Mouse (Mus musculus) intestine, postnatal 0 days (tissue): ENCODE data around the gene Pcdh7. TPM values are rescaled to one million over a fixed set of nuclear protein-coding genes. Genes with fewer than 3 reads are reported as not detected.
"Not testable (repeated sequence)": the region's sequence is repeated elsewhere in the genome, so short reads cannot be mapped to it uniquely, and the experiment has no call there.

ENCODE experiments used
- ATAC-seq: fragments of 200-750 bp; cut with Nextera tagmentation; 2 replicates; pipeline ENCODE4 v1.8.0; 2017; ENCODE audit warnings: mild to moderate bottlenecking, moderate TSS enrichment, moderate library complexity
- H3K27ac ChIP-seq: fragments of 300-500 bp; sonication (generic); 2 replicates; pipeline ENCODE4 v1.5.1; 2014; ENCODE audit warnings: mild to moderate bottlenecking, low read depth, low read length, moderate library complexity
- H3K27me3 ChIP-seq: fragments of 300-500 bp; sonication (generic); replicated peaks from 2 replicates; pipeline ENCODE4 v1.6.1; 2014; ENCODE audit warnings: low read length, mixed read lengths; ENCODE audit not compliant: control insufficient read depth, insufficient read depth
- H3K36me3 ChIP-seq: fragments of 300-500 bp; sonication (generic); 2 replicates; pipeline ENCODE4 v1.6.1; 2014; ENCODE audit warnings: mild to moderate bottlenecking, moderate library complexity; ENCODE audit not compliant: control insufficient read depth, insufficient read depth
- H3K4me1 ChIP-seq: fragments of 300-500 bp; sonication (generic); replicated peaks from 2 replicates; pipeline ENCODE4 v1.6.1; 2014; ENCODE audit warnings: antibody characterized with exemption, low read length, mixed read lengths; ENCODE audit not compliant: control insufficient read depth, insufficient read depth
- H3K4me2 ChIP-seq: fragments of 300-500 bp; sonication (generic); replicated peaks from 2 replicates; pipeline ENCODE4 v1.6.1; 2014; ENCODE audit warnings: low read depth, mild to moderate bottlenecking, moderate library complexity
- H3K4me3 ChIP-seq: fragments of 300-500 bp; sonication (generic); 2 replicates; pipeline ENCODE4 v1.5.1; 2014; ENCODE audit warnings: low read depth, low read length
- H3K9ac ChIP-seq: fragments of 300-500 bp; sonication (generic); 2 replicates; pipeline ENCODE4 v1.6.1; 2014; ENCODE audit warnings: mild to moderate bottlenecking, low read depth, low read length
- H3K9me3 ChIP-seq: fragments of 300-500 bp; sonication (generic); 2 replicates; pipeline ENCODE4 v1.6.1; 2016; ENCODE audit warnings: mixed run types; ENCODE audit not compliant: control insufficient read depth
- CTCF ChIP-seq: sonication (generic); IDR thresholded peaks from 2 replicates; pipeline ENCODE4 v1.5.1; 2016; ENCODE audit warnings: low read depth, mild to moderate bottlenecking, control low read depth, antibody characterized with exemption, moderate library complexity
- WGBS: fragments of 180-500 bp; shearing (Covaris S2); extraction: QIAGEN DNeasy Blood & Tissue Kit; methylation state at CpG from one replicate; pipeline ENCODE4 v1.1.7; 2014; 5-methylcytosine and 5-hydroxymethylcytosine counted together
- polyA plus RNA-seq: library from polyadenylated mRNA; unstranded; fragments of >200 nt; fragmentation: Nextera tagmentation; extraction: Ambion mirVana; gene quantifications from 2 replicates; pipeline ENCODE4 v1.2.1, GENCODE M21; 2015

Gene Pcdh7
- polyA plus RNA-seq, 1 experiment from 2014 or later, result 3.8 TPM

DNA sequence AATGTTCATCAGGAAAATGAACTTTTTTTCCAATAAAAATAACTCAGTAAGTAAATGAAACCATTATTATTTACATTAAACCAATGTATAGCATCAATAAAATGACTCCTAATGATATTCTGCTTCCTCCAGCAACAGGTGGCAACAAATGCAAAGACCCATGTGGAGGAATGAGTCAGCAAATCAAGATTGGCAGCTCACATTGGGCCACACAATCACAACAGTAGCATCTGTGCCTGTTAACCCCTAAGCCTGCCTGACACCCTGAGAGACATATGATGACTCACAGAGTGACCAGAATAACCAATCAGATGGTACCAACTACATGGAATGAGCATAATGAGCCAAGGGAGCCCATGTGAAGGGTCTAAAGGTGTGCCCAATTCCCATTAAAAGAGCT lies 454.5 kb downstream of the Pcdh7 start:
- Histone ChIP-seq H3K9ac (no peak overlapping the region), H3K9me3 (no peaks in the 10 kb centered on the region), H3K27ac (no peak overlapping the region), H3K36me3 (no peaks in the 10 kb centered on the region), H3K4me1 (no peaks in the 10 kb centered on the region), H3K4me2 (no peak overlapping the region), H3K27me3 (no peaks in the 10 kb centered on the region), H3K4me3 (no peak overlapping the region)
- no peak for TF ChIP-seq CTCF
- no peak for ATAC-seq

DNA sequence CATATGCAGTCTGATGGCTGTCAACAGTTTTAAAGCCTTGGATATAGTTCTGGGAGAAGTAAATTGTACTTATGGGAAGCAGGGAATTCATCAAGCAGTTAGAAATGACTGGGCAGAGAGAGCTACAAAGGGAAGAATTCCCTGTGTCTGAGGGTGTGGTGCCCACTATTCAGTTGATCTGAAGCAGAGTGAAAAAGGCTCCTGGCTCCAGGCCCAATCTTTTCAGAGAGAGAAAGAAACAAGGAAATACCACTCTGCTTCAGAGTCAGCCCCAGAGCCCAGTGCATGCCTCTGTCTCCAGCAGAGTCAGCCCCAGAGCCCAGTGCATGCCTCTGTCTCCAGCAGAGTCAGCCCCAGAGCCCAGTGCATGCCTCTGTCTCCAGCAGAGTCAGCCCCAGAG lies 456.6 kb downstream of the Pcdh7 start:
- H3K4me1 ChIP-seq, H3K36me3 ChIP-seq, H3K27ac ChIP-seq, H3K4me2 ChIP-seq, ATAC-seq, H3K9me3 ChIP-seq, H3K27me3 ChIP-seq, H3K4me3 ChIP-seq, H3K9ac ChIP-seq: not testable (repeated sequence)

DNA sequence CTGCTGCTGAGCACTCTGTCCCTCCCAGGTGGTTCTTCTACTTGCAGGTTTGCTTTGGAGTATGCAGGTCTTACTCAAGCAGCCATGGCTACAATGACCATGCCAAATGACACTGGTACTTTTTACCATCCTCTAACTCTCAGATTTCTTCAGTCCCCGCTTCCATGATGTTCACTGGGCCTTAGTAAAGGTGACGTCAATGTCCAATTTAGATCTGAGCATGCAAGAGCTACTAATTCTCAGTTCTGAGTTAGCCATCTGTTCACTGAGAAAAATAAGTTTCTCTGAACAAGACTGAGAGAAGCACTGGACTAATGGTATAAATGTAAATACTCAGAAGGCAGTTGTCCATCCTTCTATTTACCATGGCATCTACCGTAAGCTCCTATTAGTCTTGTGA lies 457.8 kb downstream of the Pcdh7 start:
- no peak overlapping the region for H3K9ac ChIP-seq
- no peak overlapping the region for H3K27ac ChIP-seq
- no peak overlapping the region for H3K4me2 ChIP-seq
- no peak for ATAC-seq
- 98% methylated on average over 3 of the region's 3 CpGs for whole genome bisulfite sequencing
- H3K27me3 ChIP-seq, result no peaks in the 10 kb centered on the region
- no peaks in the 10 kb centered on the region for H3K9me3 ChIP-seq
- no peak overlapping the region for H3K4me3 ChIP-seq
- no peaks in the 10 kb centered on the region for H3K36me3 ChIP-seq
- no peak for TF ChIP-seq CTCF
- no peaks in the 10 kb centered on the region for H3K4me1 ChIP-seq
